Mouse (Mus musculus) lung, embryonic 14.5 days (tissue): ENCODE measurements at regions not wholly inside any gene's neighbourhood (a gene's known extent, or its start where the extent isn't known, plus 50 kb on each side); places are given as distances from the start of the nearest gene placed in this dataset.

Source experiments
- ATAC-seq: fragments of 200-750 bp; cut with Nextera tagmentation; 2 replicates; pipeline ENCODE4 v1.8.0; 2017; ENCODE audit warnings: mild to moderate bottlenecking, moderate TSS enrichment, moderate library complexity; ENCODE audit not compliant: insufficient read depth
- DNase-seq: peaks from one replicate; pipeline ENCODE4 v3.0.0-alpha.2; 2015
- H3K27ac ChIP-seq: fragments of 300-500 bp; sonication (generic); 2 replicates; pipeline ENCODE4 v1.5.1; 2014; ENCODE audit warnings: low read depth, mild to moderate bottlenecking, moderate library complexity
- H3K27me3 ChIP-seq: fragments of 300-500 bp; sonication (generic); 2 replicates; pipeline ENCODE4 v1.6.1; 2014; ENCODE audit warnings: low read length, control low read depth; ENCODE audit not compliant: insufficient read depth
- H3K36me3 ChIP-seq: fragments of 300-500 bp; sonication (generic); 2 replicates; pipeline ENCODE4 v1.6.1; 2014; ENCODE audit warnings: control low read depth; ENCODE audit not compliant: insufficient read depth
- H3K4me1 ChIP-seq: fragments of 300-500 bp; sonication (generic); 2 replicates; pipeline ENCODE4 v1.6.1; 2014; ENCODE audit warnings: antibody characterized with exemption, control low read depth; ENCODE audit not compliant: insufficient read depth
- H3K4me2 ChIP-seq: fragments of 300-500 bp; sonication (generic); 2 replicates; pipeline ENCODE4 v1.6.1; 2014; ENCODE audit warnings: mild to moderate bottlenecking
- H3K4me3 ChIP-seq: fragments of 300-500 bp; sonication (generic); 2 replicates; pipeline ENCODE4 v1.5.1; 2014; ENCODE audit warnings: low read depth, low read length
- H3K9ac ChIP-seq: fragments of 300-500 bp; sonication (generic); 2 replicates; pipeline ENCODE4 v1.6.1; 2014
- H3K9me3 ChIP-seq: fragments of 300-500 bp; sonication (generic); 2 replicates; pipeline ENCODE4 v1.6.1; 2016; ENCODE audit warnings: low read depth, low read length, control low read depth
- CTCF ChIP-seq: IDR thresholded peaks from 2 replicates; pipeline ENCODE4 v1.5.1; 2016; ENCODE audit warnings: antibody characterized with exemption, low read depth
- WGBS: fragments of 180-500 bp; shearing (Covaris S2); extraction: QIAGEN DNeasy Blood & Tissue Kit; methylation state at CpG from one replicate; pipeline ENCODE4 v1.1.7; 2014; 5-methylcytosine and 5-hydroxymethylcytosine counted together

DNA sequence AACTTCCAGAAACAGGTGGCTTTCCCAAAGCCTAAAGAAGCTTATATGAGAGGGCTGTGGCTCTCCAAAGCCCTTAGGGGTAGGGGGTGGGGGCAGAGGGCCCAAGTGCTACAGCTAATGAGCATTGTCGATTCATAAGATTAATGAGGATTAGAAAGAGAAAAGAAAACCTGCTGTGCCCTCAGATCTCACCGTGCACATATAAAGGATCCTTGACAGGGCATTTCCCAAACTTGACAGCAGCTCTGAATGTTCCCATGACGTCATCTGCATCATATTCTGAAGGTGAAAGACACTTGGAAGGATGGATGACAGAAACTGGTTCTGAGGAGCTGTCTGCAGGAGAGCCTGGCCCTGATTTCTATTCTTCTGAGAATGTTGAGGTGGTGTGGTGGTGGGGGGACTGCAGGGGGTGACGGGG is 292.4 kb downstream of the Matn1 start:
- 43% methylated on average over 4 of the region's 4 CpGs for WGBS

DNA sequence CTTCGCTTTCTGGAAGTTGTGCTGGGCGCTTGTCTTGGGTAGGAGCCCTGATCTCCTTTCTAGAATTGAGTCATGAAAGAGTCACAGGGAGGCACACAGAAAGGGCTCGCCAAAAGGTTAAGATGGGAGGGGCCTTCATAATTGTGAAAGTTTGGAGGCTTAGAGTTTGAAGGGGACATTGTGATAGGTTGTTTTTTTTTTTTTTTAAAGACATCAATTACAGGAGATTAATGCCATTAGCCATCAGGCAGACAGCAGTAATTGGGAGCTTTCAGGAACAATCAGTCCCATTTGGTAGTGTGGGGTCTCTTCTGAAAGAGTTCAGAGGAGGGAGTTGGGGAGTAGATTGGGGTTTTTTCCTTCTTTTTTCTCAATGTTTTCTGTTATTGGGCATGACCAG is 294.4 kb downstream of the Matn1 start:
- no peaks in the 10 kb centered on the region for H3K36me3 ChIP-seq
- DNase-seq (no peak), ATAC-seq (no peak)
- no peaks in the 10 kb centered on the region for H3K9me3 ChIP-seq
- TF ChIP-seq CTCF, result no peak
- H3K9ac ChIP-seq, result no peak overlapping the region
- no peaks in the 10 kb centered on the region for H3K4me1 ChIP-seq
- H3K4me2 ChIP-seq, result no peak overlapping the region
- H3K4me3 ChIP-seq, result no peak overlapping the region
- no peaks in the 10 kb centered on the region for H3K27me3 ChIP-seq
- no peak overlapping the region for H3K27ac ChIP-seq
- 70% methylated on average over 3 of the region's 3 CpGs for WGBS

More for the DNA sequence above, 292.4 kb downstream of the Matn1 start:
- ATAC-seq (no peak), DNase-seq (no peak)
- Histone ChIP-seq H3K27me3 (no peaks in the 10 kb centered on the region), H3K4me1 (no peaks in the 10 kb centered on the region), H3K4me2 (no peak overlapping the region), H3K9ac (no peak overlapping the region), H3K4me3 (no peak overlapping the region), H3K36me3 (no peaks in the 10 kb centered on the region), H3K27ac (no peak overlapping the region), H3K9me3 (no peaks in the 10 kb centered on the region)
- TF ChIP-seq CTCF, result no peak

DNA sequence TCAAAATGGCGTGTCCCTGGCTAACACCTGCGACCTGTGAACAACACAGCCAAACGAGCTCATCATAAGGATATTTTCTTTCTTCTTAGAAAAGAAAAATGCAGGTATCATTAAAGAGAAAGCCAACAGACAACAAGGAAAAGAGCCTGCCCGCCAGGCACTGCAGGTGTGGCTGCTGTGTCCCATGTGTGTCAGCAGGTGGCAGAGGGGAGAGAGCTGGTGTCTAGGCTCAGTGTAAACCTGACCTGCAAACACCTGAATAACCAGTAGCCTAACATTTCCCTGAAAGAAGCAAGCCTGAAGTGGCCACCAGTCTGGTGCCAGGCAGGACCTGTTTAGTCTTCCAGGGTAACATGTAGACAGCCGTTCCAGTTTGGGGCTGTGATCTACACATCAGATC is 294.9 kb downstream of the Matn1 start:
- no peak overlapping the region for H3K9ac ChIP-seq
- TF ChIP-seq CTCF, result 0 out of 2 replicates have a peak, but pooled peaks have one; percentile 30
- 66% methylated on average over 5 of the region's 5 CpGs for WGBS

DNA sequence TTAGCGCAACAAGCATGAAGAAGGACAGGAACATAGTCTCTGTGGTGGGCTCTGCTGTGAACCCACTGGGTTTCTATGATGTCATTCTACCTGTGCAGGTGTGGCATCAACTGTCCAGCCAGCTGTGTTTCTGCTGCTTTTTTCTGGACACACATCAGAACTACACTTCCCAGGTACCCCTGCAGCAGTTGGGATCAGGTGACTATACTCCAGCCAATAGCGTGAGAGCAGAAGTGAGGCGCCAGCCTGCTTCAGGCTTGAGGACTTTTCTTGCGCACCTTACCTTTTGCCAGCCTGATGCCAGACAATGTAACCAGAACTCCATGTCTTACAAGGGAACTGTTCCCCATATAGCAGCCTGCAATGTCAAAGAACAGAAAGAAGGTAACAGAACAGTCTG is 296.3 kb downstream of the Matn1 start:
- H3K27me3 ChIP-seq, result no peaks in the 10 kb centered on the region
- H3K27ac ChIP-seq, result no peak overlapping the region
- H3K9me3 ChIP-seq, result no peaks in the 10 kb centered on the region
- no peak for DNase-seq
- TF ChIP-seq CTCF, result no peak
- H3K4me2 ChIP-seq, result no peak overlapping the region
- H3K4me3 ChIP-seq, result no peak overlapping the region
- 81% methylated on average over 4 of the region's 4 CpGs for WGBS
- H3K9ac ChIP-seq, result no peak overlapping the region
- no peaks in the 10 kb centered on the region for H3K36me3 ChIP-seq
- ATAC-seq, result no peak
- no peaks in the 10 kb centered on the region for H3K4me1 ChIP-seq

More for the DNA sequence above, 294.9 kb downstream of the Matn1 start:
- H3K4me2 ChIP-seq, result no peak overlapping the region
- H3K27me3 ChIP-seq, result no peaks in the 10 kb centered on the region
- no peaks in the 10 kb centered on the region for H3K4me1 ChIP-seq
- no peak overlapping the region for H3K4me3 ChIP-seq
- ATAC-seq (no peak), DNase-seq (no peak)
- no peaks in the 10 kb centered on the region for H3K9me3 ChIP-seq
- H3K36me3 ChIP-seq, result no peaks in the 10 kb centered on the region
- no peak overlapping the region for H3K27ac ChIP-seq

DNA sequence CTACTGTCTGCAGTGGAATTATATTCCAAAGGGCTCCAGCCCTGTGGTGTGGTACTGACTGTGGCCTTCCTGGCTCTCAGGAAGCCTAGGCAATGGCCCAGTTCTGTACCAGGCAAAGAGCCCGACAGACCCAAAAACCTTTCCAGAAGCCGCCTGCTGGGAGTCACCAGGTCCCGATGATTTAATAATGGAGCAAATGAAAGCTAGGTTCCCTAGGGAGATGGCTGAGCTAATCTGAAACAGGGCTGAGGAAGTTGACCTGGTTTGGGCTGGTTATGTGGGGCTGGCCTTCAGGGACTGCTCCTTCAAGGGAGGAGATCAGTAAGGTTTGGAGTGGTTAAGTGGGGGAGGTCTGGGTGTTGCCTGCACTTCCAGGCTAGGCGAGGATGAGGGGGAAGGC is 298.1 kb downstream of the Matn1 start:
- no peak for DNase-seq
- Histone ChIP-seq H3K9me3 (no peaks in the 10 kb centered on the region), H3K4me1 (no peaks in the 10 kb centered on the region), H3K9ac (no peak overlapping the region), H3K4me3 (no peak overlapping the region), H3K27me3 (no peaks in the 10 kb centered on the region), H3K36me3 (no peaks in the 10 kb centered on the region), H3K27ac (no peak overlapping the region), H3K4me2 (no peak overlapping the region)
- WGBS, result 73% methylated on average over 4 of the region's 4 CpGs
- no peak for TF ChIP-seq CTCF
- no peak for ATAC-seq

DNA sequence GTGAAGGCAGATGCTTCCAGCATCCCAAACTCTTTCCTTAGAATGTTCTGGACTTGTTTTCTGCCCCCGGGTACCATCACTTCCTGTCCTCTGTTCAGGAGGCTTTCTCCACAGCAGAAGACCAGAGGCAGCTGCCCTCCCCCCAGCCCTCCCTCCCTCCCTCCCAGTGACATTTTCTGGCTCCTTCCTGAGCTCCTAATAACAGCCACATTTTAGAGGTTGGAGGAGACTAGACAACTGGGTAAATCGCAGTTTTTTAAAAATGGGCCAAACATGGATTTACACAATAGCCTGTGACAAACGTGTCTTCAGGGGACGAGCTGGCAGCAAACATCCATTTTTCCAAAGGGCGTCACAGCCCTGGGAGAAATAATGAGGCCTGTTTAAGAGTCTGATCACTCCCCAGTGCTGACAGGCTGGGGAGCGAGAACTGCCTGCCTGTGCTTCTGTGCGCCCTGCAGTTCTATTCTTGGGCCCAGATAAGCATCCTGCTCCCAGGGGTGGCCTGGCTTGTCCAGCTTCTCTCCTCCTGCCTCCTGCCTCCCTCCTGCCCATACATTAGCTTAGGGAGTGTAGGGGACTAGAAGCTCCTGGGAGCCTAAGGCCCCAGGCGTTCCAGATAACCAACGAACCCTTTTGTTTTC is 299.7 kb downstream of the Matn1 start:
- Histone ChIP-seq H3K4me3 (no peak overlapping the region), H3K9me3 (no peaks in the 10 kb centered on the region), H3K9ac (no peak overlapping the region), H3K36me3 (no peaks in the 10 kb centered on the region), H3K4me1 (no peaks in the 10 kb centered on the region), H3K27ac (no peak overlapping the region), H3K4me2 (no peak overlapping the region), H3K27me3 (no peaks in the 10 kb centered on the region)
- no peak for DNase-seq
- no peak for TF ChIP-seq CTCF
- no peak for ATAC-seq
- 36% methylated on average over 9 of the region's 9 CpGs for WGBS

DNA sequence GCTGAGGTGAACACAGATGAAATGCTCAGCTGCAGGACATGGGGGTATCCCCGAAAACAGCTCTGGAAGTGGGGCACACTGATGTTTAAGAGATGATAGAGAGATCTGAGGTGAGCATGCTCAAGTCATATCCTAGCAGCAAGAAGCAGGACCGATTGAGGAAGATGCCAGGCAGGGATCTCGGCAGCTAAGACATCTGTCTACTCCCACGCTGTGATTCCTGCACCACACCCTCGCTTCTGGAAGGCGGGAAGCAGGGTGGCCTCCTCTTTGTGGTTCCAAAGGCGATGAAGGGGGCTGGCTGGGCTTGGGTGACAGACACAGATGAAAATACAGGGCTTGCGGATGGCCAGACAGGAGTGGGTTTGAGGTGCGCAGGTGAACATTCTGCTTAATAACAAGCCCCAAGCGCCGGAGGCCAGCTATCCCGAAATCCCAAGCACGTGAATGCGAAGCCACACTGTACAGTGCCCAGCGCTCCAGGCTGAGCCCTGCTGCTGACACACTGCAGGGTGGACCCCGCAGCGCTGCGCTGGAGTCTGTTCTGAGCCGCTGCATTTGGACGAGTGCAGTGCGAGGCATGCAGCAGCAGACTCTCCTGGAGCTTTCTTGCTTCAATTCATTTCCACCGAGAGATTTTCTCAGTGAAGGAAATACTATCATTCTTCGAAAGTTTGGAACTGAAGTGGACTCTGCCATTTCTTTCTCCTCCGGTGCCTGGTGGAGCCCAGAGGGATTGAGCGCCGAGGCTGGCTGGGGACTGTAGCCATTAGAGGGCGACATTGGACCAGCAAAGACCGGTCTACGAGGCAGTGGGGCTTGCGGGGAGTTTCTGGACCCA is 308.6 kb downstream of the Matn1 start:
- WGBS, result 20% methylated on average over 30 of the region's 30 CpGs
- Histone ChIP-seq H3K27ac (no peak overlapping the region), H3K9ac (no peak overlapping the region; the same call in 1 of the 2 replicates), H3K4me3 (0 out of 2 replicates have a peak overlapping the region, but pooled peaks have one; percentile 9), H3K4me2 (peak overlapping the region; percentile 53), H3K27me3 (no peaks in the 10 kb centered on the region), H3K36me3 (no peaks in the 10 kb centered on the region), H3K9me3 (no peaks in the 10 kb centered on the region), H3K4me1 (no peaks in the 10 kb centered on the region)
- DNase-seq, result peak; percentile 91
- TF ChIP-seq CTCF, result peak; percentile 88
- ATAC-seq, result peak; percentile 75
